Mouse (Mus musculus): Measurements from ENCODE around the gene Dip2a. TPM values are rescaled to one million over a fixed set of nuclear protein-coding genes. Genes with fewer than 3 reads are reported as not detected.

Dip2a gene
- polyA plus RNA-seq, 1 experiment from 2014 or later, result 5.7 TPM

GRCm38 (mm10) chr10:76246601-76247000 is 98.5 kb downstream of the Dip2a start:
- H3K36me3 ChIP-seq (ENCODE audit: control insufficient read depth, insufficient read depth, low read length), result no peaks in the 10 kb centered on the region
- 35% methylated on average over 4 of the region's 4 CpGs for WGBS
- H3K27me3 ChIP-seq (ENCODE audit: control insufficient read depth, insufficient read depth, low read length), result no peaks in the 10 kb centered on the region
- no peak overlapping the region for H3K4me2 ChIP-seq (replicated peaks; ENCODE audit: low read depth, low read length)
- ATAC-seq (ENCODE audit: low FRiP score, low TSS enrichment), result peak; percentile 79
- H3K4me1 ChIP-seq (ENCODE audit: control insufficient read depth, insufficient read depth, low read length), result no peaks in the 10 kb centered on the region
- no peaks in the 10 kb centered on the region for H3K9me3 ChIP-seq (ENCODE audit: control insufficient read depth, low read length)
- no peak overlapping the region for H3K4me3 ChIP-seq (ENCODE audit: low read length)
- H3K27ac ChIP-seq (ENCODE audit: low read depth, low read length), result no peak overlapping the region
- H3K9ac ChIP-seq (ENCODE audit: low read depth, low read length), result no peak overlapping the region

- Histone ChIP-seq H3K4me2 (replicated peaks; ENCODE audit: low read depth, low read length) (no peak overlapping the region), H3K27ac (ENCODE audit: low read depth, low read length) (no peak overlapping the region), H3K9me3 (ENCODE audit: control insufficient read depth, low read length) (no peaks in the 10 kb centered on the region), H3K4me1 (ENCODE audit: control insufficient read depth, insufficient read depth, low read length) (no peaks in the 10 kb centered on the region), H3K4me3 (ENCODE audit: low read length) (no peak overlapping the region), H3K27me3 (ENCODE audit: control insufficient read depth, insufficient read depth, low read length) (no peaks in the 10 kb centered on the region), H3K36me3 (ENCODE audit: control insufficient read depth, insufficient read depth, low read length) (no peaks in the 10 kb centered on the region), H3K9ac (ENCODE audit: low read depth, low read length) (no peak overlapping the region)
- WGBS, result 73% methylated on average over 2 of the region's 2 CpGs
- ATAC-seq (ENCODE audit: low FRiP score, low TSS enrichment), result no peak
Measured at GRCm38 (mm10) chr10:76245106-76245505, 100.0 kb downstream of the Dip2a start.

DNA sequence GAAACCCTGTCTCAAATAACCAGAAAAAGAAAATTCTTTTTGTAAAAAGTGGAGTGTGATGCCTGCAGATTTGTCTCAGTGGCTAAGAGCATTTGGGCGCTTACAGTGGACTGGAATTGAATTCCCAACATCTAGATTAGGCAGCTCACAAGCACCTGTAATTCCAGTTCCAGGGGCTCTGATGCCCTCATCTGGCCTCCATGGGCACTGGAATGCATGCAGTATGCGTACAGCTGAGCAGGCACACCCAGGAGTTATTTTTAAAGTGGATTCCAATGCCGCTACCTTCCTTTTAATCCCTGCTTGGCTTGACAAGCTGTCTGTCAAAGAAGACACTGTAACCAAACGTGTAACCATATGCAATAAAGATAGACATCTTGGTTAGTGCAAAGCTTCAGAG is 105.7 kb downstream of the Dip2a start:
- H3K4me1 ChIP-seq (ENCODE audit: control insufficient read depth, insufficient read depth, low read length), result no peaks in the 10 kb centered on the region
- no peak overlapping the region for H3K4me3 ChIP-seq (ENCODE audit: low read length)
- no peak overlapping the region for H3K4me2 ChIP-seq (replicated peaks; ENCODE audit: low read depth, low read length)
- no peak overlapping the region for H3K27ac ChIP-seq (ENCODE audit: low read depth, low read length)
- no peak for ATAC-seq (ENCODE audit: low FRiP score, low TSS enrichment)
- WGBS, result 75% methylated on average over 4 of the region's 4 CpGs
- no peak overlapping the region for H3K9ac ChIP-seq (ENCODE audit: low read depth, low read length)
- no peaks in the 10 kb centered on the region for H3K36me3 ChIP-seq (ENCODE audit: control insufficient read depth, insufficient read depth, low read length)
- H3K9me3 ChIP-seq (ENCODE audit: control insufficient read depth, low read length), result no peaks in the 10 kb centered on the region
- H3K27me3 ChIP-seq (ENCODE audit: control insufficient read depth, insufficient read depth, low read length), result no peaks in the 10 kb centered on the region

DNA sequence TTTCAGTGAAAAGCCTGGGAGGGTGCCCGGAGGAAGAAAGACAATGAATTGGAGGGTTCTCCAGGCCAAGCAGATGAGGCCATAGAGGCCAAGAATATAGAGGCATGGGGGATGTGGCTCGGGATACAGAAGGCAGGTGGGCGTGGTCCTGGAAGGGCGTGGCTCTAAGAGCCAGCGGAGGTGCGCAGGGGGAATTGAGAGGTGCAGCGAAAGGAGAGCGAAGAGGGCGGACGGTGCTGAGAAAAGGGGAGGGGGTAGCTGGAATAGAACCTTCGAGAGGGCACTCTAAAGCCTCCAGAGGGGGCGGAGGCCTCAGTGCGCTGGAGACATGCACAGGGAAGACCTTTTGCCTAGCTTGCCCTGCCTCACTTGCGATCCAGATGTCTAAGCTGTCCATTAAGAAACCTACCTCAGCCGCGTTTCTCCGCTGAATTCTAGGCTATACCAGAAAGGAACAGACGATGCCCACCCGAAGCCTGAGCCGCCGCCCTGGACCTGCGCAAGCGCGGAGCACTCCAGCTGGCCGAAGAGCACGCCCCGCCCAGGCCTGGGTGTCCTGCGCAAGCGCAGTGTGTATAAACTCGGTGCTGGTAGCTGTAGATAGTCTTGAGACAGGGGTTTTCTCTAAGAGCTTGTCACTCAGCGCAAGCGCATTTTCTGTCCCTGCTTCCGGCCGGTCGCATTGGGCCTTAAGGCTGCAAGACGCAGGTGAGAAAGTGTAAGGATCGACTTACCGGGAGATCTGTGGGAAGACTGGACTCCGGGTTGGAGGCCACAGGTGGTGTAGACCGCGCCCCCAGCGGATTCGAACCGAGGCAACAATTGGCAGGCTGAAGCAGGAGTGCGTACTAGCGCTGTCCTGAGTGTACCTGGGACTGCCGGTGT is 107.5 kb downstream of the Dip2a start, which contains the start of gene Prmt2:
Gene Prmt2 (minus strand): TSS at position 525 of the 885 bp plus-strand sequence.
- H3K9ac ChIP-seq (ENCODE audit: low read depth, low read length), result peak within 1 kb of the TSS; percentile 66
- H3K27me3 ChIP-seq (ENCODE audit: control insufficient read depth, insufficient read depth, low read length), result no peaks in the 10 kb centered on the region
- H3K27ac ChIP-seq (ENCODE audit: low read depth, low read length), result peak within 1 kb of the TSS; percentile 63
- no peaks in the 10 kb centered on the region for H3K4me1 ChIP-seq (ENCODE audit: control insufficient read depth, insufficient read depth, low read length)
- H3K4me3 ChIP-seq (ENCODE audit: low read length), result peak within 1 kb of the TSS; percentile 51
- peak; percentile 98 for ATAC-seq (ENCODE audit: low FRiP score, low TSS enrichment)
- no peaks in the 10 kb centered on the region for H3K9me3 ChIP-seq (ENCODE audit: control insufficient read depth, low read length)
- peak within 1 kb of the TSS; percentile 51 for H3K4me2 ChIP-seq (replicated peaks; ENCODE audit: low read depth, low read length)
- under 1% methylated on average over 47 of the region's 47 CpGs for WGBS
- H3K36me3 ChIP-seq (ENCODE audit: control insufficient read depth, insufficient read depth, low read length), result no peaks in the 10 kb centered on the region

DNA sequence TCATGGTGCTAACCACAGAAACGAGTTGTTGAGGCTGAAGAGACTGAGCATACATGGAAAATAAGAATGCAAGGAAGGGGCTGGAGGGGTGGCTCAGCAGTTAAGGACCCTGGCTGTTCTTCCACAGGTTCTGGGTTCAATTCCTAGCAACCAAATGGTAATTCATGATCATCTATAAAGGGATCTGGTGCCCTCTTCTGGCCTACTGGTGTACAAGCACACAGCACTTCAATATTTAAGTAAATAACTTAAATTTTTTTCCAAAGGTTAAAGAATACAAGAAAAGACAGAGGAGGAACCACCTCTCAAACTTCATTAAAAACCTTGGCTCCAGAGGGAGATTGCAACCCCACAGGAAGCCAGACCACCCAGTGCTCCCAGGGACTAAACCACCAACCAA is 115.5 kb downstream of the Dip2a start:
- no peaks in the 10 kb centered on the region for H3K27me3 ChIP-seq (ENCODE audit: control insufficient read depth, insufficient read depth, low read length)

GRCm38 (mm10) chr10:76225944-76226343 is 119.1 kb downstream of the Dip2a start:
- ATAC-seq (ENCODE audit: low FRiP score, low TSS enrichment), result no peak
- Histone ChIP-seq H3K4me1 (ENCODE audit: control insufficient read depth, insufficient read depth, low read length) (no peaks in the 10 kb centered on the region), H3K36me3 (ENCODE audit: control insufficient read depth, insufficient read depth, low read length) (peaks cover 31% of the 10 kb centered on the region; the same call in 1 of the 2 replicates), H3K9ac (ENCODE audit: low read depth, low read length) (no peak overlapping the region), H3K9me3 (ENCODE audit: control insufficient read depth, low read length) (no peaks in the 10 kb centered on the region), H3K4me3 (ENCODE audit: low read length) (no peak overlapping the region), H3K27me3 (ENCODE audit: control insufficient read depth, insufficient read depth, low read length) (no peaks in the 10 kb centered on the region), H3K4me2 (replicated peaks; ENCODE audit: low read depth, low read length) (no peak overlapping the region), H3K27ac (ENCODE audit: low read depth, low read length) (no peak overlapping the region)
- WGBS, result 96% methylated on average over 11 of the region's 11 CpGs

More for the DNA sequence above, 115.5 kb downstream of the Dip2a start:
- 76% methylated on average over 1 of the region's 1 CpGs for whole genome bisulfite sequencing
- H3K27ac ChIP-seq (ENCODE audit: low read depth, low read length), result no peak overlapping the region
- H3K9me3 ChIP-seq (ENCODE audit: control insufficient read depth, low read length), result no peaks in the 10 kb centered on the region
- no peak for ATAC-seq (ENCODE audit: low FRiP score, low TSS enrichment)
- H3K36me3 ChIP-seq (ENCODE audit: control insufficient read depth, insufficient read depth, low read length), result peaks cover 9% of the 10 kb centered on the region; the same call in 1 of the 2 replicates
- no peak overlapping the region for H3K4me3 ChIP-seq (ENCODE audit: low read length)
- no peaks in the 10 kb centered on the region for H3K4me1 ChIP-seq (ENCODE audit: control insufficient read depth, insufficient read depth, low read length)
- no peak overlapping the region for H3K4me2 ChIP-seq (replicated peaks; ENCODE audit: low read depth, low read length)
- no peak overlapping the region for H3K9ac ChIP-seq (ENCODE audit: low read depth, low read length)

GRCm38 (mm10) chr10:76218240-76218639 is 126.9 kb downstream of the Dip2a start:
- Histone ChIP-seq H3K4me2 (replicated peaks; ENCODE audit: low read depth, low read length) (no peak overlapping the region), H3K4me3 (ENCODE audit: low read length) (no peak overlapping the region), H3K9ac (ENCODE audit: low read depth, low read length) (no peak overlapping the region), H3K36me3 (ENCODE audit: control insufficient read depth, insufficient read depth, low read length) (peaks cover 50% of the 10 kb centered on the region), H3K27ac (ENCODE audit: low read depth, low read length) (no peak overlapping the region), H3K27me3 (ENCODE audit: control insufficient read depth, insufficient read depth, low read length) (no peaks in the 10 kb centered on the region), H3K9me3 (ENCODE audit: control insufficient read depth, low read length) (peaks cover 9% of the 10 kb centered on the region), H3K4me1 (ENCODE audit: control insufficient read depth, insufficient read depth, low read length) (no peaks in the 10 kb centered on the region)
- 84% methylated on average over 9 of the region's 9 CpGs for WGBS
- ATAC-seq (ENCODE audit: low FRiP score, low TSS enrichment), result no peak

DNA sequence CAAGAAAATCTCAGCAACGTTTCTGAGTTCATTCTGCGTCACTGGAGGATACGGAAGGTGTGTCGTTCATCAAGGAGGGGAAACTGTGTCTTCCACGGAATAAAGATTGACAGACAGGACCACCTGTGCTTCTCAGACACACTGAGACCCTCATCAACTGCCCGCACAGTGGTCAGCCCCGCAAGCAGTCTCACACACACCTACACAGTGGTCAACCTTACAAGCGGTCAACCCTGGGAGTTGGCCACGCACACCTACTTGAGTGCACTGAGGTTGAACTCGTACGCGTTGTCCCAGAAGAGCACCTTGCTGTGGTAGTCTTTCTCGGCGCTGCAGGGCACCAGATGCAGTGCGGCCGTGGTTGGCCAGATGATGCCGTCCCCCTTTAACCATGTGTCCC is 128.0 kb downstream of the Dip2a start:
- Histone ChIP-seq H3K27ac (ENCODE audit: low read depth, low read length) (no peak overlapping the region), H3K36me3 (ENCODE audit: control insufficient read depth, insufficient read depth, low read length) (peaks cover 44% of the 10 kb centered on the region), H3K4me1 (ENCODE audit: control insufficient read depth, insufficient read depth, low read length) (no peaks in the 10 kb centered on the region), H3K9me3 (ENCODE audit: control insufficient read depth, low read length) (peaks cover 9% of the 10 kb centered on the region), H3K27me3 (ENCODE audit: control insufficient read depth, insufficient read depth, low read length) (no peaks in the 10 kb centered on the region), H3K4me3 (ENCODE audit: low read length) (no peak overlapping the region), H3K4me2 (replicated peaks; ENCODE audit: low read depth, low read length) (no peak overlapping the region), H3K9ac (ENCODE audit: low read depth, low read length) (no peak overlapping the region)
- 96% methylated on average over 17 of the region's 17 CpGs for WGBS
- no peak for ATAC-seq (ENCODE audit: low FRiP score, low TSS enrichment)

DNA sequence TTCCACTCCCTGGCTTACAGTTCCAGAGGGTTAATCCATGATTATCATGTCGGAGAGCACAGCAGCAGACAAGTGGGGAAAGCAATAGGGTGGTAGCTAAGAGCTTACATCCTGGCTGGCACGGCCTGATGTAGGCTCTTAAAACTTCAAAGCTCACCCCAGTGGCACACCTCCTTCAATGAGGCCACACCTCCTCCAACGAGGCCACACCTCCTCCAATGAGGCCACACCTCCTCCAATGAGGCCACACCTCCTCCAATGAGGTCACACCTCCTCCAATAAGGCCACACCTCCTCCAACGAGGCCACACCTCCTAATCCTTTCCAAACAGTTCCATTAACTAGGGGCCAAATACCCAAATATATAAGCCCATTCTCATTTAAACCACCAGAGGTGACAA is 130.9 kb downstream of the Dip2a start:
- no peak overlapping the region for H3K4me2 ChIP-seq (replicated peaks; ENCODE audit: low read depth, low read length)
- H3K9me3 ChIP-seq (ENCODE audit: control insufficient read depth, low read length), result peaks cover 9% of the 10 kb centered on the region
- H3K27me3 ChIP-seq (ENCODE audit: control insufficient read depth, insufficient read depth, low read length), result no peaks in the 10 kb centered on the region
- no peak overlapping the region for H3K9ac ChIP-seq (ENCODE audit: low read depth, low read length)
- no peak overlapping the region for H3K27ac ChIP-seq (ENCODE audit: low read depth, low read length)
- H3K36me3 ChIP-seq (ENCODE audit: control insufficient read depth, insufficient read depth, low read length), result peaks cover 36% of the 10 kb centered on the region
- H3K4me3 ChIP-seq (ENCODE audit: low read length), result no peak overlapping the region
- 92% methylated on average over 4 of the region's 4 CpGs for WGBS
- H3K4me1 ChIP-seq (ENCODE audit: control insufficient read depth, insufficient read depth, low read length), result no peaks in the 10 kb centered on the region
- no peak for ATAC-seq (ENCODE audit: low FRiP score, low TSS enrichment)
